Mouse (Mus musculus): Measurements from ENCODE around the gene Rsu1. TPM values are rescaled to one million over a fixed set of nuclear protein-coding genes. Genes with fewer than 3 reads are reported as not detected.
"Not testable (repeated sequence)": the region's sequence is repeated elsewhere in the genome, so short reads cannot be mapped to it uniquely, and the experiment has no call there.

Rsu1 gene
- polyA plus RNA-seq, 1 experiment from 2014 or later, result 50.0 TPM

DNA sequence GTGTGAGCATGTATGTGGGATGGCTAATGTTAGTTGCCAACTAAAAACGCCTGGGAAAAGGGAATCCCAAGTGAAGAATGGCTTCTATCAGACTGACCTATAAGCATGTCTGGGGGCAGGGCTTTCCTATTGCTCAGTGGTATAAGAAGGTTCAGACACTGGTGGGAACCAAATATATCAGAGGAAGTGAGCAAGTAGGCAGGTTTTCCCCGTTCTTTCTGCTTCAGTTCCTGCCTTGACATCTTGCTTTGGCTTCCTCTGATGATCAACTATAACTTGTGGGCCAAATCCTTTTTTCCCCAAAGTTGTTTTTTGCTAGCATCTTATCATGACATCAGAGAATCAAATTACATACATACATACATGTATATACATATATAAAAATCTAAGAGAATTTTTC lies 51.1 kb downstream of the Rsu1 start:
- no peaks in the 10 kb centered on the region for H3K9me3 ChIP-seq (replicated peaks)
- no peak overlapping the region for H3K9ac ChIP-seq
- ATAC-seq, result no peak
- peaks cover 12% of the 10 kb centered on the region; the same call in 1 of the 2 replicates for H3K36me3 ChIP-seq (ENCODE audit: poor library complexity, severe bottlenecking)
- no peaks in the 10 kb centered on the region for H3K27me3 ChIP-seq
- no peak overlapping the region for H3K4me3 ChIP-seq
- H3K4me1 ChIP-seq, result 0 out of 2 replicates have a peak, but pooled peaks cover 4% of the 10 kb centered on the region
- H3K4me2 ChIP-seq, result no peak overlapping the region
- WGBS, result 79% methylated on average over 2 of the region's 2 CpGs
- H3K27ac ChIP-seq, result no peak overlapping the region

GRCm38 (mm10) chr2:13218112-13218511 lies 53.1 kb downstream of the Rsu1 start:
- no peak overlapping the region for H3K27ac ChIP-seq
- ATAC-seq, result no peak
- H3K27me3 ChIP-seq, result no peaks in the 10 kb centered on the region
- H3K4me1 ChIP-seq, result 0 out of 2 replicates have a peak, but pooled peaks cover 4% of the 10 kb centered on the region
- WGBS, result 86% methylated on average over 6 of the region's 6 CpGs
- no peak overlapping the region for H3K4me2 ChIP-seq
- no peaks in the 10 kb centered on the region for H3K9me3 ChIP-seq (replicated peaks)
- H3K4me3 ChIP-seq, result no peak overlapping the region
- peaks cover 14% of the 10 kb centered on the region; the same call in 1 of the 2 replicates for H3K36me3 ChIP-seq (ENCODE audit: poor library complexity, severe bottlenecking)
- no peak overlapping the region for H3K9ac ChIP-seq

DNA sequence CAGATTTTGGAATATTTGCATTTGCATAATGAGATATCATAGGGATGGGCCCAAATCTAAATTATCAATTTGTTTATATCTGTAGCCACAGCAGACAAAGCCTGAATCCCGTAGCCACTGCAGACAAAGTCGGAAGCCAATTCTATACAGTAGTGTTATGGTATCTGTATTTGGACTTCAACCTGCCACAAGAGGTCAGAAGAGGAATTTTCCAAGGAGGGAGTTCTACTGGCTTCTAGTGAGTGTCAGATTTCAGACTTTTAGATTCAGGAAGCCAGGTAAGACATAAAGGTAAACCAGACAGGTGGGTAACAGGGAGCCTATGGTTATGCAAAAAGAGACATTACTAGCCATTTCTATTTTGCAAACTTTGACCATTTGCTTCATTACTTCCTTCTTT lies 64.4 kb downstream of the Rsu1 start:
- 88% methylated on average over 2 of the region's 2 CpGs for WGBS
- no peaks in the 10 kb centered on the region for H3K27me3 ChIP-seq
- no peak overlapping the region for H3K4me2 ChIP-seq
- no peak for ATAC-seq
- no peaks in the 10 kb centered on the region for H3K9me3 ChIP-seq (replicated peaks)
- H3K36me3 ChIP-seq (ENCODE audit: poor library complexity, severe bottlenecking), result no peaks in the 10 kb centered on the region
- no peaks in the 10 kb centered on the region for H3K4me1 ChIP-seq
- no peak overlapping the region for H3K4me3 ChIP-seq
- no peak overlapping the region for H3K27ac ChIP-seq
- no peak overlapping the region for H3K9ac ChIP-seq

- Histone ChIP-seq H3K4me3 (no peak overlapping the region), H3K4me1 (no peaks in the 10 kb centered on the region), H3K27ac (no peak overlapping the region), H3K36me3 (ENCODE audit: poor library complexity, severe bottlenecking) (no peaks in the 10 kb centered on the region), H3K4me2 (no peak overlapping the region), H3K9me3 (replicated peaks) (no peaks in the 10 kb centered on the region), H3K9ac (no peak overlapping the region), H3K27me3 (no peaks in the 10 kb centered on the region)
- ATAC-seq, result no peak
- WGBS, result 66% methylated on average over 8 of the region's 8 CpGs
Measured at GRCm38 (mm10) chr2:13206367-13206766, 64.8 kb downstream of the Rsu1 start.

- Histone ChIP-seq H3K4me2 (no peak overlapping the region), H3K4me3 (no peak overlapping the region), H3K9me3 (replicated peaks) (no peaks in the 10 kb centered on the region), H3K9ac (no peak overlapping the region), H3K36me3 (ENCODE audit: poor library complexity, severe bottlenecking) (no peaks in the 10 kb centered on the region), H3K27ac (no peak overlapping the region), H3K27me3 (no peaks in the 10 kb centered on the region), H3K4me1 (no peaks in the 10 kb centered on the region)
- no peak for ATAC-seq
- 35% methylated on average over 6 of the region's 6 CpGs for WGBS
Measured at GRCm38 (mm10) chr2:13202805-13203475, 68.3 kb downstream of the Rsu1 start.

GRCm38 (mm10) chr2:13199713-13200112 lies 71.5 kb downstream of the Rsu1 start:
- 91% methylated on average over 7 of the region's 7 CpGs for WGBS
- Histone ChIP-seq H3K4me1 (no peaks in the 10 kb centered on the region), H3K36me3 (ENCODE audit: poor library complexity, severe bottlenecking) (no peaks in the 10 kb centered on the region), H3K9ac (no peak overlapping the region), H3K9me3 (replicated peaks) (no peaks in the 10 kb centered on the region), H3K27me3 (no peaks in the 10 kb centered on the region), H3K4me3 (no peak overlapping the region), H3K4me2 (no peak overlapping the region), H3K27ac (no peak overlapping the region)
- ATAC-seq, result no peak

DNA sequence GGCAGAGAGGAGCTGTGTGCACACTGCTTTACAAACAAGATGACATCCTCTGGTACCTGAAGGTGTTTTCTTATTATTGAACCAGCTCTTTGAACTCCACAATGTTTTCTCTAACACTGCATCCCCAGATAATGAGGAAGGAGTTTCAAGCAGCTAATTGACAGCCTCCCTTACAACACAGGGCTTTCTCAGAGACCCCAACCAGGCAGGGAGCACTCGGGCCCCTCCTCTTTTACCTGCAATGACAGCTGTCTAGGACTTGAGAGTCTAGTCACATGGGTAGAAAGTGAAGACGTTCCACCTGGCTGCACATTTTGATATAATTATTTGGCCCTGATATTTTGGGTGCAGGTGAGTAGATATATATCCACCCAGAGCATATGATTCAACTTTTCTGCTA lies 72.2 kb downstream of the Rsu1 start:
- H3K27ac ChIP-seq, result no peak overlapping the region
- no peaks in the 10 kb centered on the region for H3K4me1 ChIP-seq
- H3K36me3 ChIP-seq (ENCODE audit: poor library complexity, severe bottlenecking), result no peaks in the 10 kb centered on the region
- ATAC-seq, result no peak
- H3K4me3 ChIP-seq, result no peak overlapping the region
- WGBS, result 61% methylated on average over 2 of the region's 2 CpGs
- no peak overlapping the region for H3K4me2 ChIP-seq
- H3K9me3 ChIP-seq (replicated peaks), result no peaks in the 10 kb centered on the region
- no peak overlapping the region for H3K9ac ChIP-seq
- no peaks in the 10 kb centered on the region for H3K27me3 ChIP-seq

DNA sequence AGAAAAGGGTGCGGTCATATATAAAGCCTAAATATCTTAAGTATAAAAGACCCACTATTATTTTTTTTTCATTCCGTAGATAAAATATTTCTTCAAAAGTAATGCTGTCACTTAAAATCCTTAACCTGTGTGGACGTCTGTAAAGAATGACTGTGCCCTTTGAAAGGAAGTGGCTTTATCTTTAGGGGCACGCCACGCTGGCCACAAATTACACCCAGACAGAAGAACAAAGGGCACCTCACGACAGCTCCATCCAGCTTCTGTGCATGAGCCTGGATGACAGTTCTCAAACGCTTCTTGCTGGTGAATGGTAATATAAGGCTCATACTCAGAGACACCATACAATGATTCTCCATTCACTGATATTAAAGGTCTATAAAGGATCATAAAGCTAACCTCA lies 75.7 kb downstream of the Rsu1 start:
- H3K9me3 ChIP-seq (replicated peaks), result no peaks in the 10 kb centered on the region
- H3K4me2 ChIP-seq, result no peak overlapping the region
- no peak overlapping the region for H3K4me3 ChIP-seq
- H3K4me1 ChIP-seq, result no peaks in the 10 kb centered on the region
- WGBS, result 66% methylated on average over 7 of the region's 7 CpGs
- H3K27me3 ChIP-seq, result no peaks in the 10 kb centered on the region
- no peak overlapping the region for H3K9ac ChIP-seq
- ATAC-seq, result no peak
- H3K36me3 ChIP-seq (ENCODE audit: poor library complexity, severe bottlenecking), result no peaks in the 10 kb centered on the region
- H3K27ac ChIP-seq, result no peak overlapping the region

DNA sequence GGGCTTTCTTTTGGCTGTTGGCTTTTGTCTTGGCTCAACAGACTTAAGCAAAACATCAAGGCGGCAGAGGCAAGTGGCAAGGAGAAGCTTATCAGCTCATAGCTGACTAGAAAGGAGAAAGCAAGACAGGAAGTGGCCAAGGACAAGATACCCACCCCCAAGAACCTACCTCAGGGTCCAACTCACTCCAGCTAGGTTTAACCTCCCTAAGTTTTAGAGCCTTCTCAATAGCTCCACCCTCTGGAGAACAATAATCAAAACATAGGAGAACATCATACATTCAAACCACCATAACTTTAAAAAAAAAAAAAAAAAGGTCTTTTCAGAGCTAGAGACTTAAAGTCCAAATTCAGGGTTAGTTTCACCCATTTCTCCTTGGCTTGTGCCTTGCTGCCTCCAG lies 79.1 kb downstream of the Rsu1 start:
- H3K4me3 ChIP-seq, result no peak overlapping the region
- no peaks in the 10 kb centered on the region for H3K9me3 ChIP-seq (replicated peaks)
- no peaks in the 10 kb centered on the region for H3K4me1 ChIP-seq
- no peak for ATAC-seq
- H3K36me3 ChIP-seq (ENCODE audit: poor library complexity, severe bottlenecking), result no peaks in the 10 kb centered on the region
- H3K27me3 ChIP-seq, result no peaks in the 10 kb centered on the region
- H3K9ac ChIP-seq, result no peak overlapping the region
- H3K4me2 ChIP-seq, result no peak overlapping the region
- WGBS, result 81% methylated on average over 1 of the region's 1 CpGs
- H3K27ac ChIP-seq, result no peak overlapping the region

DNA sequence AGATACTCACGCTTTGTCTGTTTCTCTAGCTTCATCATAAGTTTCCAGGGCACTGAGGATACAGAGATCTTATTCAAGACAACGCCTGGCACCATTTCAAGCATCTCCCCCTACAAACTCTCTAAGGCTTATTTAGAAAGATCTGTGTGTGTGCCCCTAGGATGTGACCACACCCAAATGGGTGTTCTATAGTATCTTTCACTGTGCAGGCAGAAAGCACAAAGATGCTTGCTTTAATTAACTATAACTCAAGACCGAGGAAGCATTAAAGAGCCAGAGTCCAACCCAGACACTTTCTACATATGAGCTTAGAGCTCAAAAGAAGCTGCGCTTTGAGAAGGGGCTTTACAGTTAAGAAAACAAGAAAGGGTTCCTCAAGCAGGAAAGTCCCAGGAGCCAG lies 80.4 kb downstream of the Rsu1 start:
- 84% methylated on average over 4 of the region's 4 CpGs for WGBS
- H3K27ac ChIP-seq, result no peak overlapping the region
- ATAC-seq, result no peak
- no peak overlapping the region for H3K4me3 ChIP-seq
- H3K27me3 ChIP-seq, result no peaks in the 10 kb centered on the region
- no peak overlapping the region for H3K4me2 ChIP-seq
- H3K36me3 ChIP-seq (ENCODE audit: poor library complexity, severe bottlenecking), result no peaks in the 10 kb centered on the region
- no peaks in the 10 kb centered on the region for H3K9me3 ChIP-seq (replicated peaks)
- H3K4me1 ChIP-seq, result no peaks in the 10 kb centered on the region
- H3K9ac ChIP-seq, result no peak overlapping the region

DNA sequence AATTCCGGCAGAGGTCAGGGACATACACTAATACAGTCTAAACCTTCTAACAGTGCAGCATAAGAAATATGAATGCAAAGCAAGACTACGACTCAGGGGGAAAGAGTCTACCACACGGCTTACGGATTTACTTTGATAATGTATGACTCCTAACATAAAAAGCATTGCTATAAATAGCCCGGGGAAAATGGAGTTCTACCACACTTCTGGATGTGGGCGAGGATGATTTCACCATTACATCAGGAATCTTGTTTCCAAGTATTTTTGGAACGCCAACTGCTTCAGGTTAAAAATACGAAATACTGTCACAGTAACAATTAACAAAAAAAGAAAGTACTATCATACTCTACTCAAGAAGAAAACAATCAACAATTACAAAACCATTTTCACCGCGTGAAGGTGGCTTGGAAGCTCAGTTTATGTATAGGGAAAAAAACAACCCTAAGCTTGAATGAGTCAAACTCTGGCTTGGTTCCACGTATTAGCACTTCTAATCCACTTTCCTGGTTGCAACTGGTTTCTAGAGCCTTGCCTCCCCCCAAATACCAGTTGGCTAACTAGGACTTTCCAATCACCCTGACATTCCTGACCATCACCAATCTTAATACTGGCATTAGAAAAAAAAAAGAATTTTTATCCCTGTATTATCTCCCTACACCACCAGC lies 82.3 kb downstream of the Rsu1 start:
- Histone ChIP-seq H3K4me2 (no peak overlapping the region), H3K4me1 (no peaks in the 10 kb centered on the region), H3K27me3 (no peaks in the 10 kb centered on the region), H3K36me3 (ENCODE audit: poor library complexity, severe bottlenecking) (no peaks in the 10 kb centered on the region), H3K4me3 (no peak overlapping the region), H3K27ac (no peak overlapping the region), H3K9me3 (replicated peaks) (no peaks in the 10 kb centered on the region), H3K9ac (no peak overlapping the region)
- no peak for ATAC-seq
- 92% methylated on average over 11 of the region's 11 CpGs for WGBS

GRCm38 (mm10) chr2:13183124-13183523 lies 88.1 kb downstream of the Rsu1 start:
- H3K4me2 ChIP-seq, result no peak overlapping the region
- no peak for ATAC-seq
- WGBS, result 82% methylated on average over 3 of the region's 3 CpGs

DNA sequence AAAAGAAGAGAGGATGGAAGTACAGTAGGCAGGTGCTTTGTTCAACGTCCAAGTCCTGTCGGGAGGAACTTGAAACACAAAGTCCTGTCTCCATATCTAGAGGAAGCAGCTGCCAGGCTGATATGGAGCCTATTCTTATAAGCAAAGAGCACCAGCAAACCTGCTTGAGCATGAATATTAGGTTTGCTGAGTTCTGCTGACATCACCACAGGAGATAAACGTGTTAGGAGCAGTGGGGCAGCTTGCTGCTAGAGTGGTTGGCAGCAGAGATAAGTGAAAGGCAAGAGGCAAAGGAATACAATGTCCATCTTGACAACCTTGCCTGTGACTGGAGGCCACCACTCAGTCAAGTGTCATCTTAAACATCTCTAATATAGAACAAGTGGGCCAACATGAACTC lies 89.3 kb downstream of the Rsu1 start:
- H3K27ac ChIP-seq; ATAC-seq; H3K27me3 ChIP-seq; H3K4me2 ChIP-seq; H3K9ac ChIP-seq; H3K9me3 ChIP-seq (replicated peaks); H3K36me3 ChIP-seq (ENCODE audit: poor library complexity, severe bottlenecking); H3K4me3 ChIP-seq: not testable (repeated sequence)
- peaks cover 14% of the 10 kb centered on the region for H3K4me1 ChIP-seq
- 100% methylated on average over 2 of the region's 3 CpGs for WGBS

More at GRCm38 (mm10) chr2:13183124-13183523, 88.1 kb downstream of the Rsu1 start:
- no peaks in the 10 kb centered on the region for H3K9me3 ChIP-seq (replicated peaks)
- no peak overlapping the region for H3K27ac ChIP-seq
- H3K4me3 ChIP-seq, result no peak overlapping the region
- no peak overlapping the region for H3K9ac ChIP-seq
- no peaks in the 10 kb centered on the region for H3K36me3 ChIP-seq (ENCODE audit: poor library complexity, severe bottlenecking)
- H3K27me3 ChIP-seq, result no peaks in the 10 kb centered on the region
- H3K4me1 ChIP-seq, result peaks cover 3% of the 10 kb centered on the region; the same call in 1 of the 2 replicates
